Comparison of ENCODE assay signal across 8 mouse cellular contexts in the genomic region with DNA sequence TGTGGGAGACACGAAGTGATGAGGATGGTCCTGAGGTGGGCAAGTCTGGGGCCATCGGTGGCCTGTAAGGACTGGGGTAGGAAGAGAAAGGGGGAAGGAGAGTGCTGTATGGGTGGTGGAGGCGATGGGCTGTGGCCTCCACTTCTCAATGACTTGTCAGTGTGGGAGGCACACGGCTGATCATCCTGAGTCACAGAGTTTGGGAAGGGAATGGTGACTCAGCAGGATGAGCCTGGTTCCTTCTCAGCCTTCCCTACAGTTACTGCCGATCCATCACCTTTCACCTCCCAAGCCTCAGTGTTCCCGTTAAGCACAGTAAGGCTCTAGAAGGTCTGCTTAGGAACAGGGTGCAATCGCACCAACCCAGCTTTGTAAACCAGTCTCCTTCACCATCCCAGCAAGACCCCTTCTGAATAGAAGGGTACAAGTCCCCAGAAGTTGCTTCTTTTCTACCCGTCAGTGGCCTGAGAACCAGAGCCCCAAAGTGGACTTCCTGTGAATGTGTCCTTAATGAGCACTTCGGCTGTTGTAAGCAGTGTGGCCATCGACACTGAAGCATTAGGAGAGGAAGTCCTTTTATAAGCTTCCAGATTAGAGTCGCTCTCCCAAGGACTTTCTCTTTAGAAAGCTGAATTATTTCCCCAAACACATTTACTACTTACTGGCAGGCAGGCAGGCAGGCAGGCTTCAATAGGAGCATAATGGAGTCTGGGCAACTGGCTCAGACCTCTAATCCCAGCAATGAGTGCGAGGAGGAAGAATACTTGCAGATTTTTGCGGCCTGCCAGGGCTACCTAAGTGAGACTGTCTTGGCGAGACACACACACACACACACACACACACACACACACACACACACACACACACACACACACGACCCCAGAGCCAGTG. TPM values are rescaled to one million over a fixed set of nuclear protein-coding genes. Genes with fewer than 3 reads are reported as not detected.
DNase-seq lines count a peak whose midpoint lies in the region; ATAC-seq and TF ChIP-seq lines count a peak whose summit lies in the region.

No protein-coding gene starts in this region.

- WGBS in intestine, embryonic 16.5 days, result 72% methylated on average over 15 of the region's 15 CpGs
- WGBS in thymus, adult 2 months, result 86% methylated on average over 15 of the region's 15 CpGs

- ATAC-seq in intestine, embryonic 16.5 days, result peak; percentile 21; the same call in 1 of the 2 replicates

- H3K27me3 ChIP-seq in intestine, embryonic 16.5 days (replicated peaks; ENCODE audit: control insufficient read depth, insufficient read depth, low read length), result no peaks in the 10 kb centered on the region
- H3K27me3 ChIP-seq in thymus, adult 2 months (ENCODE audit: control insufficient read depth, insufficient read depth, low read length), result no peaks in the 10 kb centered on the region

- no peak overlapping the region for H3K4me3 ChIP-seq in gastrocnemius, adult 2 months
- no peak overlapping the region for H3K4me3 ChIP-seq in intestine, embryonic 16.5 days (ENCODE audit: low read length)
- H3K4me3 ChIP-seq in thymus, adult 2 months (ENCODE audit: control insufficient read depth, insufficient read depth, low read length), result no peak overlapping the region

- no peak for TF ChIP-seq POLR2A in thymus, adult 2 months (IDR thresholded peaks at IDR 0.05; ENCODE audit: control insufficient read depth, extremely low read depth, insufficient read depth, low read length, poor library complexity)

- H3K4me2 ChIP-seq in intestine, embryonic 16.5 days (ENCODE audit: low read depth, low read length), result no peak overlapping the region

- 0 out of 2 replicates have a peak, but pooled peaks cover 3% of the 10 kb centered on the region for H3K36me3 ChIP-seq in intestine, embryonic 16.5 days (ENCODE audit: control insufficient read depth, insufficient read depth, low read length)
- peaks cover 11% of the 10 kb centered on the region; the same call in 1 of the 2 replicates for H3K36me3 ChIP-seq in thymus, adult 2 months (ENCODE audit: control insufficient read depth, insufficient read depth, low read length)

- intact Hi-C loops in gastrocnemius, adult 2 months (cut with DNase I), result no loop called here
- intact Hi-C loops in gastrocnemius, postnatal 36 days (cut with DNase I), result loop anchor here (5.0 kb wide), 1 partner anchor 534 kb away; no protein-coding TSS in a partner anchor

- DNase-seq in gastrocnemius, adult 2 months, result no peak
- DNase-seq in gastrocnemius, postnatal 36 days, result no peak
- DNase-seq in right cerebral cortex, postnatal 25 days, result peak; percentile 42
- no peak for DNase-seq in right cerebral cortex, postnatal 14 days
- no peak for DNase-seq in thymus, adult 2 months
- no peak for DNase-seq in kidney, adult 9 months
- DNase-seq in cerebellum, adult 8-10 months, result no peak

- H3K9ac ChIP-seq in intestine, embryonic 16.5 days (ENCODE audit: low read depth, low read length), result no peak overlapping the region

- no peaks in the 10 kb centered on the region for H3K9me3 ChIP-seq in intestine, embryonic 16.5 days (ENCODE audit: control insufficient read depth, low read length)

- TF ChIP-seq CTCF in gastrocnemius, adult 2 months (IDR thresholded peaks at IDR 0.05), result no peak
- no peak for TF ChIP-seq CTCF in thymus, adult 2 months (IDR thresholded peaks at IDR 0.05; ENCODE audit: borderline replicate concordance, control insufficient read depth, extremely low read depth, insufficient read depth, low read length, poor library complexity)

- peak overlapping the region; percentile 60 for H3K27ac ChIP-seq in gastrocnemius, adult 2 months
- H3K27ac ChIP-seq in intestine, embryonic 16.5 days (ENCODE audit: low read length), result 0 out of 2 replicates have a peak overlapping the region, but pooled peaks have one; percentile 31
- H3K27ac ChIP-seq in thymus, adult 2 months (ENCODE audit: control insufficient read depth, insufficient read depth, low read length), result no peak overlapping the region

- H3K4me1 ChIP-seq in intestine, embryonic 16.5 days (ENCODE audit: control insufficient read depth, insufficient read depth, low read length), result no peaks in the 10 kb centered on the region
- peaks cover 5% of the 10 kb centered on the region for H3K4me1 ChIP-seq in thymus, adult 2 months (replicated peaks; ENCODE audit: control insufficient read depth, insufficient read depth, low read length)

RNA-seq across cellular contexts. Expression of gene Rft1, which starts 17.2 kb away (rescaled TPM):
- total RNA-seq in gastrocnemius, adult 2 months (2021), result 1 to 10 TPM; 4.9 to 5.5 TPM
- total RNA-seq in gastrocnemius, postnatal 36 days (2021), result 1 to 10 TPM; 3.8 to 4.3 TPM
- 13.3 and 14.7 TPM in 2 replicates for polyA plus RNA-seq in intestine, embryonic 16.5 days (2015; fragmentation: Nextera tagmentation; extraction: Ambion mirVana)
- polyA plus RNA-seq in thymus, adult 2 months (2012; rRNA removed), result 13.8 and 14.0 TPM in 2 replicates

RNA-seq across cellular contexts. Expression of gene Sfmbt1, which starts 43.3 kb away (rescaled TPM):
- total RNA-seq in gastrocnemius, adult 2 months (2021), result 10 to 100 TPM; 11.0 to 11.4 TPM
- 1 to 10 TPM; 5.9 to 8.5 TPM for total RNA-seq in gastrocnemius, postnatal 36 days (2021)
- 9.7 and 11.1 TPM in 2 replicates for polyA plus RNA-seq in intestine, embryonic 16.5 days (2015; fragmentation: Nextera tagmentation; extraction: Ambion mirVana)
- 3.2 and 4.0 TPM in 2 replicates for polyA plus RNA-seq in thymus, adult 2 months (2012; rRNA removed)

RNA-seq across cellular contexts. Expression of gene Prkcd, which starts 45.3 kb away (rescaled TPM):
- 10 to 100 TPM in 1 of 2 experiments, 1 to 10 TPM in 1; 5.6 to 14.8 TPM for total RNA-seq in gastrocnemius, adult 2 months (2021)
- total RNA-seq in gastrocnemius, postnatal 36 days (2021), result 10 to 100 TPM in 1 of 2 experiments, 1 to 10 TPM in 1; 6.6 to 11.7 TPM
- polyA plus RNA-seq in intestine, embryonic 16.5 days (2015; fragmentation: Nextera tagmentation; extraction: Ambion mirVana), result 52.1 and 56.5 TPM in 2 replicates
- polyA plus RNA-seq in thymus, adult 2 months (2012; rRNA removed), result 201 and 214 TPM in 2 replicates
